Mouse (Mus musculus) thymus, adult 18-20 months (tissue): ENCODE data around the gene Mxra7.

Experiments used
- DNase-seq, 2 experiments: peaks; one replicate each; pipeline ENCODE4 v3.0.0; 2022; ENCODE audit warnings: mixed read lengths in 2 of 2

The Mxra7 gene

GRCm38 (mm10) chr11:116764346-116764745, 63.5 kb downstream of the Mxra7 start:
- no peak for DNase-seq

DNA sequence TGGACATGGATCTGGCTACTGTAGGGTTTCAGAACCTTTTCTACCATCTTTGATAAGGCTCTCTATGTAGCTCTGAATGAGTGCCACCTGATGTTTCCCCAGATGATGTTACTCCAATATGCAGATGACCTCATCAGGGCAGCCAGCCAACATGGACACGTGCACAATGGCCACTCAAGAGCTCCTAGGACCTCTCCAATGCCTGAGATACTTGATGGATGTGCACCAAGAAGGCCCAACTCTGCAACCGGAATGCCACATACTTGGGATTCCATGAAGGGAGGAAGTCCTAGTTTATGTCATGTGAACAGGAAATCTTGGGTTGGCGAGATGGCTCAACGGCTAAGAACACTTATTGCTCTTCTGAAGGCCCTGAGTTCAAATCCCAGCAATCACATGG, 72.7 kb downstream of the Mxra7 start:
- DNase-seq = no peak

GRCm38 (mm10) chr11:116753674-116754470, 74.0 kb downstream of the Mxra7 start:
- no peak for DNase-seq
